ENCODE assay signal across 9 mouse cellular contexts in genomic region chr1:43473734-43474534, GRCm38 (mm10). TPM values are rescaled to one million over a fixed set of nuclear protein-coding genes. Genes with fewer than 3 reads are reported as not detected.
DNase-seq lines count a peak whose midpoint lies in the region; ATAC-seq lines count a peak whose summit lies in the region.
"Had no signal": no experiment of that assay in that cellular context is flagged by ENCODE, and none has a peak within 500 bp of the region (broad histone marks: within the 10 kb centered on the region; RNA-seq: fewer than 3 reads in every experiment).

No protein-coding gene starts in this region.

- peak overlapping the region; percentile 62 for H3K27ac ChIP-seq in heart, embryonic 10.5 days
- peak overlapping the region; percentile 50 for H3K27ac ChIP-seq in heart, embryonic 15.5 days
- 0 out of 2 replicates have a peak overlapping the region, but pooled peaks have one; percentile 28 for H3K27ac ChIP-seq in limb, embryonic 15.5 days

- H3K9me3 ChIP-seq in heart, embryonic 10.5 days = no peaks in the 10 kb centered on the region
- H3K9me3 ChIP-seq in heart, embryonic 15.5 days (replicated peaks) = no peaks in the 10 kb centered on the region
- no peaks in the 10 kb centered on the region for H3K9me3 ChIP-seq in limb, embryonic 15.5 days

- no peak for DNase-seq in heart, embryonic 10.5 days (ENCODE audit: low spot score)
- no peak for DNase-seq in heart, adult 18-20 months
- DNase-seq in 3T3-L1 (ENCODE audit: low read depth, low spot score) = peak; percentile 31
- peak; percentile 38 for DNase-seq in right cerebral cortex, postnatal 25 days
- DNase-seq in adrenal gland, postnatal 10 days = no peak

- H3K36me3 ChIP-seq in heart, embryonic 10.5 days = no peaks in the 10 kb centered on the region
- H3K36me3 ChIP-seq in heart, embryonic 15.5 days = no peaks in the 10 kb centered on the region
- no peaks in the 10 kb centered on the region for H3K36me3 ChIP-seq in limb, embryonic 15.5 days

- H3K4me3 ChIP-seq in heart, embryonic 10.5 days = no peak overlapping the region
- H3K4me3 ChIP-seq in heart, embryonic 15.5 days = no peak overlapping the region
- H3K4me3 ChIP-seq in limb, embryonic 15.5 days = no peak overlapping the region

- H3K27me3 ChIP-seq in heart, embryonic 10.5 days (ENCODE audit: insufficient read depth, poor library complexity, severe bottlenecking) = no peaks in the 10 kb centered on the region
- H3K27me3 ChIP-seq in heart, embryonic 15.5 days = no peaks in the 10 kb centered on the region
- H3K27me3 ChIP-seq in limb, embryonic 15.5 days = no peaks in the 10 kb centered on the region
- H3K27me3 ChIP-seq: Patski had no signal

- H3K9ac ChIP-seq in heart, embryonic 15.5 days = no peak overlapping the region
- H3K9ac ChIP-seq in limb, embryonic 15.5 days = no peak overlapping the region

- ATAC-seq in cerebellum, adult (ENCODE audit: insufficient number of reproducible peaks, low FRiP score, low TSS enrichment) = peak; percentile 58; the same call in 1 of the 2 replicates
- no peak for ATAC-seq in heart, embryonic 15.5 days (replicated peaks; ENCODE audit: insufficient number of reproducible peaks, insufficient read depth, low FRiP score, low read depth)
- ATAC-seq in limb, embryonic 15.5 days (ENCODE audit: insufficient number of reproducible peaks, low FRiP score, low TSS enrichment, low read depth) = no peak

- WGBS in heart, embryonic 10.5 days = 67% methylated on average over 5 of the region's 5 CpGs
- WGBS in heart, embryonic 15.5 days = 49% methylated on average over 5 of the region's 5 CpGs
- 59% methylated on average over 5 of the region's 5 CpGs for WGBS in limb, embryonic 15.5 days

- peaks cover 51% of the 10 kb centered on the region for H3K4me1 ChIP-seq in heart, embryonic 10.5 days
- H3K4me1 ChIP-seq in heart, embryonic 15.5 days (replicated peaks) = peaks cover 39% of the 10 kb centered on the region
- H3K4me1 ChIP-seq in limb, embryonic 15.5 days = peaks cover 42% of the 10 kb centered on the region

- H3K4me2 ChIP-seq in heart, embryonic 15.5 days = no peak overlapping the region
- H3K4me2 ChIP-seq in limb, embryonic 15.5 days = no peak overlapping the region

RNA-seq across cellular contexts. Expression of gene Nck2, which starts 29.6 kb away (rescaled TPM):
- 30.4 and 37.0 TPM in 2 replicates for polyA plus RNA-seq in heart, embryonic 10.5 days (2016; fragmentation: Nextera tagmentation; extraction: Ambion mirVana)
- 10 to 100 TPM; 12.9 to 13.0 TPM for total RNA-seq in heart, adult 18-20 months (2021)
- 23.5 and 30.6 TPM in 2 replicates for polyA plus RNA-seq in heart, embryonic 15.5 days (2015; fragmentation: Nextera tagmentation; extraction: Ambion mirVana)
- 31.1 and 35.9 TPM in 2 replicates for polyA plus RNA-seq in limb, embryonic 15.5 days (2015; fragmentation: Nextera tagmentation; extraction: Ambion mirVana)
- total RNA-seq in adrenal gland, postnatal 10 days (2021) = 10 to 100 TPM; 27.0 to 33.9 TPM

Comparison
In these comparisons a context has a peak if more than half of its experiments do, and no peak if none do; other contexts are left out.
1. DNase-seq: peak in 3T3-L1 (single experiment) and right cerebral cortex, postnatal 25 days (single experiment); none in heart, embryonic 10.5 days (single experiment), heart, adult 18-20 months (0 of 2) and adrenal gland, postnatal 10 days (single experiment).
2. Peak in every context shown above with its lines, with median percentiles within 50 percentile points of each other: H3K27ac ChIP-seq.